In the genomic region with DNA sequence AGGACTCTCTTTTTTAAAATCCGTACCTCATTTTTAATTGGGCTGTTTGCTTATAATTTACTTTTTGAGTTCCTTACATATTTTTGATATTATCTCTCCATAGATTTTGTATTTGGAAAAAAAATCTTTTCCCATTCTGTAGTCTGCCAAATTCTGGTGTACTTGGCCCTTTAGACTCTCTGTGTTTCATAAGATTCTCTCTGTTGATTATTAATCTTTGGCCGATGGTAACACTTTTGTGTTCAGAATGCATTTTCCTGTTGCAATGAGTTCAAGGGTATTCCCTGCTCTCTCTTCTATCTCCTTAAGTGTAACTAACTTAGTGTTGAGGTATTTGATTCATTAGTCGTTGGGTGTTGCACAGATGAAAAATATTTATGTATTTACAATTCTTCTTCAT, we compare ENCODE assay signal across 27 mouse cellular contexts. TPM values are rescaled to one million over a fixed set of nuclear protein-coding genes. Genes with fewer than 3 reads are reported as not detected.
"Had no signal": no experiment of that assay in that cellular context is flagged by ENCODE, and none has a peak within 500 bp of the region (broad histone marks: within the 10 kb centered on the region; RNA-seq: fewer than 3 reads in every experiment).

No protein-coding gene starts in this region.

- H3K4me3 ChIP-seq: heart, adult 2 months; heart, embryonic 13.5 days; heart, embryonic 15.5 days; hindbrain, embryonic 13.5 days; hindbrain, embryonic 15.5 days; limb, embryonic 13.5 days; limb, embryonic 15.5 days; liver, embryonic 13.5 days; liver, embryonic 15.5 days had no signal

- H3K27me3 ChIP-seq: heart, embryonic 13.5 days; heart, embryonic 15.5 days; hindbrain, embryonic 13.5 days; hindbrain, embryonic 15.5 days; limb, embryonic 13.5 days; limb, embryonic 15.5 days; liver, embryonic 13.5 days; liver, embryonic 15.5 days had no signal

- H3K36me3 ChIP-seq: heart, embryonic 13.5 days; heart, embryonic 15.5 days; hindbrain, embryonic 13.5 days; hindbrain, embryonic 15.5 days; limb, embryonic 13.5 days; limb, embryonic 15.5 days; liver, embryonic 13.5 days; liver, embryonic 15.5 days had no signal

- H3K4me1 ChIP-seq: heart, embryonic 13.5 days; heart, embryonic 15.5 days; hindbrain, embryonic 13.5 days; hindbrain, embryonic 15.5 days; limb, embryonic 13.5 days; limb, embryonic 15.5 days; liver, embryonic 13.5 days; liver, embryonic 15.5 days had no signal

- H3K9me3 ChIP-seq: heart, embryonic 13.5 days; heart, embryonic 15.5 days; hindbrain, embryonic 13.5 days; hindbrain, embryonic 15.5 days; limb, embryonic 13.5 days; limb, embryonic 15.5 days; liver, embryonic 13.5 days; liver, embryonic 15.5 days had no signal

- DNase-seq: forebrain, postnatal 0 days; gastrocnemius, postnatal 14 days; gastrocnemius, postnatal 36 days; heart, adult 11 months; heart, adult 2 months; heart, postnatal 14 days; heart, postnatal 36 days; kidney, postnatal 14 days; layer of hippocampus, adult 9-11 months; layer of hippocampus, postnatal 36 days; left cerebral cortex, postnatal 4 days; liver, embryonic 13.5 days had no signal

- H3K9ac ChIP-seq: forebrain, postnatal 0 days; heart, embryonic 13.5 days; heart, embryonic 15.5 days; hindbrain, embryonic 13.5 days; hindbrain, embryonic 15.5 days; limb, embryonic 13.5 days; limb, embryonic 15.5 days; liver, embryonic 13.5 days; liver, embryonic 15.5 days had no signal

- ATAC-seq: forebrain, postnatal 0 days; hindbrain, postnatal 0 days; intestine, embryonic 16.5 days had no signal

- H3K4me2 ChIP-seq: heart, embryonic 11.5 days; heart, embryonic 13.5 days; heart, embryonic 15.5 days; hindbrain, embryonic 13.5 days; hindbrain, embryonic 15.5 days; limb, embryonic 13.5 days; limb, embryonic 15.5 days; liver, embryonic 13.5 days; liver, embryonic 15.5 days had no signal

- H3K27ac ChIP-seq: heart, adult 2 months; heart, embryonic 13.5 days; heart, embryonic 15.5 days; hindbrain, embryonic 13.5 days; hindbrain, embryonic 15.5 days; hindbrain, postnatal 0 days; limb, embryonic 13.5 days; limb, embryonic 15.5 days; liver, embryonic 13.5 days; liver, embryonic 15.5 days had no signal

RNA-seq across cellular contexts. Expression of gene Hsd3b3, which starts 6.1 kb away (rescaled TPM):
- polyA plus RNA-seq: gonadal fat pad, adult 2 months; heart, adult 2 months; heart, embryonic 13.5 days; heart, embryonic 15.5 days; heart, postnatal 0 days; hindbrain, embryonic 11.5 days; limb, embryonic 11.5 days; limb, embryonic 13.5 days; limb, embryonic 15.5 days had no signal

RNA-seq across cellular contexts. Expression of gene Hsd3b2, which starts 32.5 kb away (rescaled TPM):
- polyA plus RNA-seq: gonadal fat pad, adult 2 months; heart, adult 2 months; heart, embryonic 11.5 days; heart, embryonic 15.5 days; heart, postnatal 0 days; hindbrain, embryonic 13.5 days; hindbrain, postnatal 0 days; limb, embryonic 13.5 days; limb, embryonic 15.5 days; liver, embryonic 13.5 days had no signal

RNA-seq across cellular contexts. Expression of gene Hsd3b6, which starts 57.4 kb away (rescaled TPM):
- polyA plus RNA-seq: gonadal fat pad, adult 2 months; heart, adult 2 months; heart, postnatal 0 days; hindbrain, postnatal 0 days; large intestine, adult 2 months had no signal
